Mouse (Mus musculus) CD4-positive naive resting alpha-beta T cell, adult 57 days (primary cell): ENCODE measurements around the gene Psma2. TPM values are rescaled to one million over a fixed set of nuclear protein-coding genes. Genes with fewer than 3 reads are reported as not detected.

ENCODE experiments used
- total RNA-seq: library from RNA; stranded (reverse); gene quantifications from one replicate; pipeline ENCODE4 v1.2.4, GENCODE M21; 2023

Gene Psma2
- total RNA-seq: 55.8 TPM

DNA sequence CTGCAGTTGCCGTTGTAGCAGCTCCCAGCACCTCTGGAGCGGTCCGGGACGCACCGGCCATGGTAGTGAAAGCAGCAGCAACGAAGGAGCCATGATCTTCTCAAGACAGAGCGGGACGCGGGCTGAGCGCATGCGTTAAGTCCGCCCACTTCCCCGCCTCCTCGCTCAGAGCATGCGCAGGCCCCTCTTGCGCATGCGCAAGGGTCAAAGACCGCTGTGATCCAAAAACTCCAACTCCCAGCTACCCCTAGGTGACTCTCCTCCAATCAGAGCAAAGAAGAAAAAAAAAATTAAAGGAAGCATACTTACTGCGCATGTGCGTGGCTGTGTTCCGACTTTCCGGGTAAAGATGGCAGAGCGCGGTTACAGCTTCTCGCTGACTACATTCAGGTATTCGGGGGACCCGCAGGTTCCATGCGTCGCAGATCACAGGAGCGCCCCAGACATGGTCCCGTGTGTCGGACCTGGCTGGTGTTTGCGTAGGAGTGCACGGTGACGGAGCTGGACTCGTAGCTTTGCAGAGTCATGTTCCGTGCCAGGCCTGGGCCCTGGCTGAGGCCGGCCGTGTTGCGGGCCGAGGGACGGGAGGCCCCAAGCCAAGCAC is at the start of gene Psma2, which contains the start of gene Mrpl32:
Psma2 (plus strand) TSS at position 315 of the 604 bp plus-strand sequence.
Mrpl32 (minus strand) TSS at position 240 of the 604 bp plus-strand sequence.

DNA sequence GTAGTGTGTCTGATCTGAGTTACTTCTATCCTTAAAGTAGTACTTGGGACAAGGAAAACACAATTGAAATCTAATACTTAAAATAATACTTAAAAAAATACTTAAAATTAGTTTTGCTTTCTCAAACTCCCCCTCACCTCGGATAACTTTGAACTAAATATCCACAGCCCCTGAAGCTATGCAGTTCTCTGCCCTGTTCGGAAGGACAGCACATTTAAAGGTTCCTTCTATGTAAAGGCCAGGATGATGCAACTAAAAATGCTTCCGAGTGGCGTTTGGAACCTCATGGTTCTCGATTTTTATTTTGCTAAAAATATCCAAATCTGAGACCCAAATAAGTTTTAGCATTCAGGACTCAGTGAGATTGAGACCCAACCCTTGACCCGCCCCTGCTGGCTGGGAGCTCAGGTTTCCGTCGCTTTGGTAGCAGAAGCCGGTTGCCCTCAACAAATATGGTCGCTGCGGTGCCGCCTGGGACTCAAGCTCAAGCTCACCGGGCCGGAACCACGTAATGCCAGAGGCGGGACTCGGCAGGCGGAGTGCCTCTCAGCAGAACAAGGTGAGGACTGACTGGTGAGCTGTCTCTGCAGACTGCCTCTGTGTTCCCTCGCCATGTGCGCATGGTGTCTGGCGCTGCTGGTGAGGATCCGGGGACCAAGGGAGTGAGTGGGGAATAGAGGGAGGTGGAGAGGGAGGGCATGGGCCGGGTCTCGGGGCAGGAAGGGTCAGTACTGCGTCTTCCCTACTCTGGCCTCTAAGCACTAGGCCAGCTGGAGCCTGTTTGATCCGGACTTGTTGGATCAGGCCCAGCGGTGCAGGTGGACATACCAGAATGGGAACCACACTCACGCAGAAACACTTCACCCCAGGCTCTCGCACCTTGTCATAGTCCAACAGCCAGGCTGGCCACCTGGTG is 16.9 kb downstream of the Psma2 start, which contains the start of gene AW209491:
AW209491 (plus strand) TSS at position 429 of the 916 bp plus-strand sequence.

Other genes with a start within 250 kb of the Psma2 start
- not detected for gene Hecw1, start 90.0 kb upstream of the Psma2 start, total RNA-seq
- gene Mrpl32, start 75 bp upstream of the Psma2 start, total RNA-seq: 39.5 TPM
- 3.1 TPM for gene AW209491, start 16.9 kb downstream of the Psma2 start, total RNA-seq